Mouse (Mus musculus): ENCODE results near the gene Mapk14. TPM values are rescaled to one million over a fixed set of nuclear protein-coding genes. Genes with fewer than 3 reads are reported as not detected.
A peak's percentile ranks its signal among the peaks of the same experiment; 100 is the strongest.
"Not testable (repeated sequence)": the region's sequence is repeated elsewhere in the genome, so short reads cannot be mapped to it uniquely, and the experiment has no call there.

The Mapk14 gene
- total RNA-seq, 2 experiments from 2014 or later = 66.1 to 84.1 TPM

GRCm38 (mm10) chr17:28697290-28698195, 6.4 kb downstream of the Mapk14 start:
- peak in 1 of 2 experiments; percentile 10 for DNase-seq

GRCm38 (mm10) chr17:28698245-28698644, 7.1 kb downstream of the Mapk14 start:
- DNase-seq = peak in 1 of 2 experiments; percentile 15

GRCm38 (mm10) chr17:28698672-28699071, 7.5 kb downstream of the Mapk14 start:
- DNase-seq = no peak

GRCm38 (mm10) chr17:28699789-28700188, 8.7 kb downstream of the Mapk14 start:
- no peak for DNase-seq

GRCm38 (mm10) chr17:28701171-28701570, 10.0 kb downstream of the Mapk14 start:
- no peak for DNase-seq

GRCm38 (mm10) chr17:28701737-28702136, 10.6 kb downstream of the Mapk14 start:
- peak in 1 of 2 experiments; percentile 23 for DNase-seq

- DNase-seq = no peak
Observed at GRCm38 (mm10) chr17:28702646-28703045, 11.5 kb downstream of the Mapk14 start.

- DNase-seq = no peak
Observed at GRCm38 (mm10) chr17:28706697-28707096, 15.6 kb downstream of the Mapk14 start.

- DNase-seq = no peak
Observed at GRCm38 (mm10) chr17:28707136-28707627, 16.1 kb downstream of the Mapk14 start.

- DNase-seq = no peak
Observed at GRCm38 (mm10) chr17:28707816-28708215, 16.7 kb downstream of the Mapk14 start.

- DNase-seq = no peak
Observed at GRCm38 (mm10) chr17:28708989-28709388, 17.9 kb downstream of the Mapk14 start.

- DNase-seq = no peak
Observed at GRCm38 (mm10) chr17:28709552-28710290, 18.6 kb downstream of the Mapk14 start.

GRCm38 (mm10) chr17:28710291-28710688, 19.2 kb downstream of the Mapk14 start:
- DNase-seq = no peak

GRCm38 (mm10) chr17:28711237-28711636, 20.1 kb downstream of the Mapk14 start:
- DNase-seq = no peak

- no peak for DNase-seq
Observed at GRCm38 (mm10) chr17:28712305-28712704, 21.2 kb downstream of the Mapk14 start.

GRCm38 (mm10) chr17:28714006-28714405, 22.9 kb downstream of the Mapk14 start:
- DNase-seq = no peak

- no peak for DNase-seq
Observed at GRCm38 (mm10) chr17:28715832-28716548, 24.9 kb downstream of the Mapk14 start.

- no peak for DNase-seq
Observed at GRCm38 (mm10) chr17:28717535-28717934, 26.4 kb downstream of the Mapk14 start.

GRCm38 (mm10) chr17:28725783-28726182, 34.7 kb downstream of the Mapk14 start, which contains the start of gene AC170998.1:
Gene AC170998.1 (plus strand): TSS chr17:28726083.
- DNase-seq = no peak

GRCm38 (mm10) chr17:28727511-28727910, 36.4 kb downstream of the Mapk14 start:
- not testable (repeated sequence) for DNase-seq

GRCm38 (mm10) chr17:28735317-28736105, 44.4 kb downstream of the Mapk14 start:
- no peak for DNase-seq
